Mouse (Mus musculus) kidney, embryonic 15.5 days (tissue): ENCODE results near the gene Olfr392. TPM values are rescaled to one million over a fixed set of nuclear protein-coding genes. Genes with fewer than 3 reads are reported as not detected.

Source experiments
- ATAC-seq: fragments of 200-750 bp; cut with Nextera tagmentation; replicated peaks from 2 replicates; pipeline ENCODE4 v1.8.0; 2017; ENCODE audit warnings: moderate TSS enrichment; ENCODE audit not compliant: low FRiP score
- H3K27ac ChIP-seq: fragments of 300-500 bp; sonication (generic); 2 replicates; pipeline ENCODE4 v1.5.1; 2015; ENCODE audit warnings: mild to moderate bottlenecking, inconsistent platforms
- H3K27me3 ChIP-seq: fragments of 300-500 bp; sonication (generic); 2 replicates; pipeline ENCODE4 v1.6.1; 2015; ENCODE audit warnings: inconsistent platforms
- H3K36me3 ChIP-seq: fragments of 300-500 bp; sonication (generic); 2 replicates; pipeline ENCODE4 v1.6.1; 2015; ENCODE audit warnings: inconsistent platforms
- H3K4me1 ChIP-seq: fragments of 300-500 bp; sonication (generic); 2 replicates; pipeline ENCODE4 v1.6.1; 2015; ENCODE audit warnings: inconsistent platforms
- H3K4me2 ChIP-seq: fragments of 300-500 bp; sonication (generic); 2 replicates; pipeline ENCODE4 v1.6.1; 2015; ENCODE audit warnings: moderate library complexity, mild to moderate bottlenecking, inconsistent platforms
- H3K4me3 ChIP-seq: fragments of 300-500 bp; sonication (generic); replicated peaks from 2 replicates; pipeline ENCODE4 v1.5.1; 2015; ENCODE audit warnings: mild to moderate bottlenecking, inconsistent platforms
- H3K9ac ChIP-seq: fragments of 300-500 bp; sonication (generic); 2 replicates; pipeline ENCODE4 v1.6.1; 2015; ENCODE audit warnings: mild to moderate bottlenecking, inconsistent platforms
- H3K9me3 ChIP-seq: fragments of 300-500 bp; sonication (generic); replicated peaks from 2 replicates; pipeline ENCODE4 v1.6.1; 2016; ENCODE audit warnings: inconsistent platforms
- whole genome bisulfite sequencing: fragments of 180-500 bp; shearing (Covaris S2); methylation state at CpG from one replicate; pipeline ENCODE4 v1.1.7; 2015; ENCODE audit warnings: mixed read lengths; 5-methylcytosine and 5-hydroxymethylcytosine counted together
- polyA plus RNA-seq: library from polyadenylated mRNA; unstranded; fragments of >200 nt; fragmentation: Nextera tagmentation; extraction: Ambion mirVana; gene quantifications from 2 replicates; pipeline ENCODE4 v1.2.1, GENCODE M21; 2015

Olfr392 gene
- polyA plus RNA-seq, result not detected in 2 replicates

DNA sequence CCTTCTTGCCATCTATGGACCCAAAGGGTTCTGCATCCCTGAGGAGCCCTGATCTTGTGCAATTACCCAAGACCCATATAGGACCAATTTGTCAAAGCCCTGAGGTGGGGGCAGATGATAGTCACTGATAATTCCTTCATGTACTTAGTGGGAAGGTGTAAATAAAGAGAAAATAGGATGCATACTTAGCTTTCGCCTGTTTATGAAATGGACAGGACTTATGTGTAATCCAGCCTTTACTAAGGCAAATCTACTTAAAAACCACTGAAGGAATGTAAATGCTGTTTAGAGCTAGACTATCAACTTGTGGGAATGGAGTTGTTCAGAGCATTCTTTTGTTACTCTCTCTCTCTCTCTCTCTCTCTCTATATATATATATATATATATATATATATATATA lies at the start of gene Olfr392:
Gene Olfr392, minus strand, starts transcription at position 101 of the 400 bp plus-strand sequence.
- Histone ChIP-seq H3K36me3 (no peaks in the 10 kb centered on the region), H3K9me3 (no peaks in the 10 kb centered on the region), H3K4me1 (no peaks in the 10 kb centered on the region), H3K4me3 (no peak within 1 kb of the TSS), H3K27ac (no peak within 1 kb of the TSS), H3K4me2 (no peak within 1 kb of the TSS), H3K9ac (no peak within 1 kb of the TSS), H3K27me3 (no peaks in the 10 kb centered on the region)
- WGBS, result 100% methylated on average over 1 of the region's 1 CpGs
- no peak for ATAC-seq

DNA sequence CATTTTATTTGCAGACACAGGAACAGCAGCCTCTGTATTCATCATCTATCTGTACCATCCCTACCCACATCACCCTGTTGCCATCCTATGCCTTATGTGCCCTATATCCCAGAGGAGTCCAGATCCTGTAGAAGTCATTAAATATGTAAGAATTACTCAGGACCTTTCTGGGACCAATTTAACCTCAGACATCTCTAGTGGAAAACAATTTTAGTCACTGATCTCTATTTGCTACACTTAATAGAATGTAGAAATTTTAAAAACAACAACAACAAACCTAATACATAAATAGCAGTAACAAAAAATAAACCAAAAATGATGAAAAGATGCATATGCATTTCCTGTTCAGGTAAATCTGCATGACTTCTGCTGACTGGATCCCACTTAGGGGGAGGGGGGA lies 34.5 kb upstream of the Olfr392 start, which contains the start of gene Olfr393:
Gene Olfr393, minus strand, starts transcription at position 101 of the 400 bp plus-strand sequence.
- H3K27me3 ChIP-seq, result no peaks in the 10 kb centered on the region
- no peak for ATAC-seq
- H3K27ac ChIP-seq, result no peak within 1 kb of the TSS
- H3K9me3 ChIP-seq, result no peaks in the 10 kb centered on the region
- no peaks in the 10 kb centered on the region for H3K4me1 ChIP-seq
- no peak within 1 kb of the TSS for H3K9ac ChIP-seq
- no peak within 1 kb of the TSS for H3K4me2 ChIP-seq
- H3K4me3 ChIP-seq, result no peak within 1 kb of the TSS
- H3K36me3 ChIP-seq, result no peaks in the 10 kb centered on the region

DNA sequence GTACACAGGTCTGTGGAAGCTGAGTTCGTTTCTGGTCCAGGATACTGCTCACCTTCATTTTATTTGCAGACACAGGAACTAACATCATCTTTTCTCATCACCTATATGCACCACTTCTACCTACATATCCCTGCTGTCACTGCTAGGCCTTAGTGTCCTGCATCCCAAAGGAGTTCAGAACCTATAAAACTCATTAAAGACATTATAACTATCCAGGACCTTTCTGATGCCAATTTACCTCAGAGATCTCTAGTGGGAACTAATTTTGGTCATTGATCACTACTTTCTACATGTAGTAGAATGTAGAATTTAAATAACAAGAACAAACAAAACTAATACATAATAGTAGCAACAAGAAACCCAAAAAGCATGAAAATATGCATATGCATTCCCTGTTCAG lies 13.9 kb downstream of the Olfr392 start, which contains the start of gene Olfr391-ps:
Gene Olfr391-ps, minus strand, starts transcription at position 101 of the 400 bp plus-strand sequence.
- Histone ChIP-seq H3K4me2 (no peak within 1 kb of the TSS), H3K27ac (no peak within 1 kb of the TSS), H3K27me3 (no peaks in the 10 kb centered on the region), H3K4me1 (no peaks in the 10 kb centered on the region), H3K36me3 (no peaks in the 10 kb centered on the region), H3K4me3 (no peak within 1 kb of the TSS), H3K9ac (no peak within 1 kb of the TSS), H3K9me3 (no peaks in the 10 kb centered on the region)
- 32% methylated on average over 1 of the region's 1 CpGs for WGBS
- ATAC-seq, result no peak

DNA sequence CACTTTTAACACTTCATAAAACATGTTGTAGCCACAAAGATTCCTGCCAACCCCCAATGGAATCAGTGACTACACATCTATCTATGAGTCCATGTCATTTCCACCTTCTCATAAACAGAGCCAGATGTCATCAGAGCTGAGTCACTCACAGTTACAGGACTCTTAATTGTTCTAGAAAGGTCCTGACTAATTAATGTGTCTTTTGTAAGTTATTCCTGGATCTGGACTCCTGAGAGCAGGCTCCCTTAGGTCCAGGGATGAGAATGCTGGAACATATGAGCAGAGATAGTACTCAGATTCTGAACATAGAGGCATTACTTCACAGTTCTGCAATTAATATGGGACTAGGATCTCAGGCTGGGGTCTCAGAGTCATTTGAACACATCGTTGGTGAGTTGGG lies 34.2 kb downstream of the Olfr392 start, which contains the start of gene Olfr390:
Gene Olfr390, plus strand, starts transcription at position 301 of the 400 bp plus-strand sequence.
- no peaks in the 10 kb centered on the region for H3K36me3 ChIP-seq
- no peak for ATAC-seq
- WGBS, result 70% methylated on average over 1 of the region's 1 CpGs

DNA sequence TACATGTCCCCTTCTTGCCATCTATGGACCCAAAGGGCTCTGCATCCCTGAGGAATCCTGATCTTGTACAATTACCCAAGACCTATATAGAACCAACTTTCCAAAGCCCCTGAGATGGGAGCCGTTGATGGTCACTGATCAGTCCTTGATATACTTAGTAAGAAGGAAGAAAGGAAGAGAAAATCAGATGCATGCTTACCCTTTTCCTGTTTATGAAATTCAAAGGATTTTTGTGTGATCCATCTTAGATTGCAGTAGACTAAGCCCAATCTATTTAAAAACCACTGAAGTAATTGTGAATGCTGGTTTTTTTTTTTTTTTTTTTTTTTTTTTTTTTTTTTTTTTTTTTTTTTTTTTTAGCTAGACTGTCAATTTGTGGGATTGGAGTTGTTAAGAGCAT lies 36.2 kb downstream of the Olfr392 start, which contains the start of gene Olfr389:
Gene Olfr389, minus strand, starts transcription at position 101 of the 400 bp plus-strand sequence.
- H3K27me3 ChIP-seq, result no peaks in the 10 kb centered on the region
- no peak within 1 kb of the TSS for H3K4me3 ChIP-seq
- no peak for ATAC-seq
- H3K36me3 ChIP-seq, result no peaks in the 10 kb centered on the region
- no peak within 1 kb of the TSS for H3K27ac ChIP-seq
- no peaks in the 10 kb centered on the region for H3K9me3 ChIP-seq
- H3K9ac ChIP-seq, result no peak within 1 kb of the TSS
- H3K4me1 ChIP-seq, result no peaks in the 10 kb centered on the region
- 88% methylated on average over 1 of the region's 1 CpGs for WGBS
- no peak within 1 kb of the TSS for H3K4me2 ChIP-seq

More for the DNA sequence above, 34.2 kb downstream of the Olfr392 start, which contains the start of gene Olfr390:
- Histone ChIP-seq H3K9me3 (no peaks in the 10 kb centered on the region), H3K9ac (no peak within 1 kb of the TSS), H3K4me3 (no peak within 1 kb of the TSS), H3K27me3 (no peaks in the 10 kb centered on the region), H3K27ac (no peak within 1 kb of the TSS), H3K4me2 (no peak within 1 kb of the TSS), H3K4me1 (no peaks in the 10 kb centered on the region)

Other genes starting within 250 kb of the Olfr392 start
- gene Olfr385, start 224.0 kb downstream of the Olfr392 start, polyA plus RNA-seq, result not detected in 2 replicates
- gene Olfr384, start 218.5 kb downstream of the Olfr392 start, polyA plus RNA-seq, result not detected in 2 replicates
- not detected in 2 replicates for gene Zfp735, start 128.3 kb downstream of the Olfr392 start, polyA plus RNA-seq
- not detected in 2 replicates for gene Olfr389, start 36.3 kb downstream of the Olfr392 start, polyA plus RNA-seq
- not detected in 2 replicates for gene Olfr390, start 34.1 kb downstream of the Olfr392 start, polyA plus RNA-seq
- not detected in 2 replicates for gene Olfr391-ps, start 14.0 kb downstream of the Olfr392 start, polyA plus RNA-seq
- gene Olfr393, start 34.4 kb upstream of the Olfr392 start, polyA plus RNA-seq, result not detected in 2 replicates
- gene Olfr394, start 73.7 kb upstream of the Olfr392 start, polyA plus RNA-seq, result not detected in 2 replicates
- gene Olfr395, start 92.2 kb upstream of the Olfr392 start, polyA plus RNA-seq, result not detected in 2 replicates
- not detected in 2 replicates for gene Olfr23, start 119.6 kb upstream of the Olfr392 start, polyA plus RNA-seq
- not detected in 2 replicates for gene Olfr397, start 143.8 kb upstream of the Olfr392 start, polyA plus RNA-seq
- gene Olfr398, start 173.4 kb upstream of the Olfr392 start, polyA plus RNA-seq, result not detected in 2 replicates
- gene Olfr139, start 239.5 kb upstream of the Olfr392 start, polyA plus RNA-seq, result not detected in 2 replicates
- gene Olfr399, start 239.6 kb upstream of the Olfr392 start, polyA plus RNA-seq, result not detected in 2 replicates